Mouse (Mus musculus) E14TG2a.4 (cell line): Measurements from ENCODE around the gene Guca2b.

Source experiments
- H3K27me3 ChIP-seq: 2 replicates; pipeline ENCODE4 v1.6.1; 2014; ENCODE audit warnings: low read length, control low read depth; ENCODE audit not compliant: insufficient read depth
- H3K36me3 ChIP-seq: 2 replicates; pipeline ENCODE4 v1.6.1; 2014; ENCODE audit warnings: low read length, control low read depth; ENCODE audit not compliant: insufficient read depth
- H3K4me1 ChIP-seq: replicated peaks from 2 replicates; pipeline ENCODE4 v1.6.1; 2014; ENCODE audit warnings: low read depth, low read length, control low read depth
- H3K4me3 ChIP-seq: replicated peaks from 2 replicates; pipeline ENCODE4 v1.5.1; 2014; ENCODE audit warnings: mild to moderate bottlenecking, low read length
- H3K9me3 ChIP-seq: 2 replicates; pipeline ENCODE4 v1.6.1; 2014; ENCODE audit warnings: low read length, control low read depth
- CTCF ChIP-seq: conservative IDR thresholded peaks from 2 replicates; pipeline ENCODE4 v1.5.1; 2014; ENCODE audit warnings: low read length
- NANOG ChIP-seq: IDR thresholded peaks from 2 replicates; pipeline ENCODE4 v1.6.1; 2014; ENCODE audit warnings: borderline replicate concordance, low read length, mixed read lengths
- POU5F1 ChIP-seq: IDR thresholded peaks from 2 replicates; pipeline ENCODE4 v1.6.1; 2014; ENCODE audit warnings: low read length, borderline replicate concordance

The Guca2b gene

DNA sequence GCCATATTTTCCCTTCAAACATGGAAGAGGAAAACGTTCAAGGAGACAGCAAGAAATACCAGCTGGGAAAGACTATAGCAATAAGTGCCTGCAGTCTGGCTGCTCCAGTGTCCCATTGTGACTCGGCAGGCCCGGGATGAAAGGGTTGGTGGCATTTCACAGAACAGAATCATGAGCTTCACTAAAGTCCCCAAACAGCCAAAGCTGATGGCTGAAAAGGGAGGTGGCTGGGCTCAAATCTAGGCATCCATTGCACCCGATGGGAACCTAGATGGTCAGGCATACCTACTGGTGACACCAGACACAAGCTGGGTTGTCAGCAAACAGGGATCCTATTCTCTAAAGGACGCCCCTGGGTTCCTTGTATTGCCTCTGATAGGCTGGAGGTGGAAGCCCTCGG, 20.8 kb downstream of the Guca2b start:
- Histone ChIP-seq H3K9me3 (peaks cover 10% of the 10 kb centered on the region), H3K4me3 (no peak overlapping the region), H3K27me3 (peaks cover 5% of the 10 kb centered on the region; the same call in 1 of the 2 replicates), H3K36me3 (0 out of 2 replicates have a peak, but pooled peaks cover 3% of the 10 kb centered on the region), H3K4me1 (peaks cover 55% of the 10 kb centered on the region)
- no peak for TF ChIP-seq NANOG
- TF ChIP-seq CTCF: no peak
- TF ChIP-seq POU5F1: no peak

DNA sequence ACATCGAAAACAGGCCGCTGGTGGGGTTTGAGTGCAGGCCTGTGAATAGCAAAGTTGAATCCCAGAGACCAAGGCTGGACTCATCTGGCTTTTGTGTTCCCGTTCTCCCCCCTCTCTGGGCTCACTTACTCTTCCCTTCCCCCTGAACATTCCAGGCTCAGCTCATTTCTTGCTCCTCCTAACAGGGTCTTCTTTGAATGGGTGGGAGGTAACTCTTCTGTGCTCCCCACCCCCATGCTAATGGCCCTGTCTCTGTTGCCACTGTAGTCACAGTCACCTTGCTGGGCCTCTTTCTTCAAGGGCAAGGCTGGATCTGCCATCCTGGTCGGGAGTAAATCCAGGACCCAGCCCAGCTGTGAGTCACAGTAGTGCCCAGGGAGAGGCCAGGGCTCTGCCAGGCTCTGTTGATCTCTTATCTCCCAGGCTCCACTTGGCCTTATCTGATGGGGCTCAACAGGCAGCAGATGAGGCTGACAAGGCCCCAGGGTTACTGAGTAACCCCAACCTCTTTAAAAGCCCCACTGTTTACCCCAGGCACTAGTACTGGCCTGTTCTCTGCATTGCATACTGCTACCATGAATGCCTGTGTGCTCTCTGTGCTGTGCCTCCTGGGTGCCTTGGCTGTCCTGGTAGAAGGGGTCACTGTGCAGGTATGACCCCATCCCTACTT, 21.4 kb downstream of the Guca2b start, which contains the start of gene Guca2a:
Gene Guca2a, plus strand, starts transcription at position 529 of the 670 bp plus-strand sequence.
- H3K36me3 ChIP-seq: 0 out of 2 replicates have a peak, but pooled peaks cover 6% of the 10 kb centered on the region
- TF ChIP-seq CTCF (no peak), POU5F1 (no peak), NANOG (no peak)
- no peak within 1 kb of the TSS for H3K4me3 ChIP-seq
- peaks cover 4% of the 10 kb centered on the region for H3K9me3 ChIP-seq
- H3K27me3 ChIP-seq: peaks cover 5% of the 10 kb centered on the region; the same call in 1 of the 2 replicates
- peaks cover 61% of the 10 kb centered on the region for H3K4me1 ChIP-seq

DNA sequence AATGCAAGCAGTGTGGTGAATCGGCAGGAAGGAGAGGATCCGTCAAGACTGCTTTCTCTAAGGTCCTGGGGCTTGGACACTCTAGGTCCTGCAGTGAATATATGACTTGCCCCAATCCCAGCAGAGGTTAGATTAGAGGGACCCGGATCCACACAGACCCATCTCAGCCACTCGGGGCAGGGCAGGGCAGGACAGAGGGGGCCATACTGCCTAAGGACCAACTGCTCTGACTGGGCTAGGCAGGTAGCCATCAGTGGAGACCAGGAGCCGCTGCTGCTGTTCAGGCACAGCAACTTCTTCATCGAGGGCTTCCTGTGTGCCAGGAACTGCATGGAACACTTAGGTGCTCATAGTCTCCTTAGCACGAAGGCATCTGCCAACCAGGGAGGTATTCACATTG, 22.0 kb downstream of the Guca2b start:
- peaks cover 67% of the 10 kb centered on the region for H3K4me1 ChIP-seq
- peaks cover 5% of the 10 kb centered on the region; the same call in 1 of the 2 replicates for H3K27me3 ChIP-seq
- no peak for TF ChIP-seq CTCF
- TF ChIP-seq POU5F1: no peak
- no peak for TF ChIP-seq NANOG
- H3K4me3 ChIP-seq: no peak overlapping the region
- H3K9me3 ChIP-seq: peaks cover 3% of the 10 kb centered on the region; the same call in 1 of the 2 replicates
- 0 out of 2 replicates have a peak, but pooled peaks cover 7% of the 10 kb centered on the region for H3K36me3 ChIP-seq

DNA sequence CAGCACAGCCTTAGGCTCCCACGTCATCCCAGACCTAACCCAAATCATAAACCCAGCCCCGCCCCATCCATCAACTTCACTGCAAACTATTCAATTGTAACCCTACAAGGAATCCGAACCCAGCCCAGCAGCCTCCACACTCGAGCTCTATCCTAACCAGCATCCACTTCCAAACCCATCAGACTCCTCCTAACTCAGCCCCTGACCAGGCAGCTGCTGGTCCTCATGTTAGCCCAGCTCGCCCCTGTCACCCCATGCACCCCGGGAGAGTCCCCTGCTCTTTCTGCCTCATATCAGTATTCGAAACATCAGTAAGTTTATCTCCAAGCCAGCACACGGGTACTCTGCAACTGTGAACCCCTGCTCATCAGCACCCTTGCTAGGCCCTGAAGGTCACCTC, 23.1 kb downstream of the Guca2b start:
- no peak overlapping the region for H3K4me3 ChIP-seq
- H3K36me3 ChIP-seq: peaks cover 8% of the 10 kb centered on the region; the same call in 1 of the 2 replicates
- no peaks in the 10 kb centered on the region for H3K9me3 ChIP-seq
- peaks cover 78% of the 10 kb centered on the region for H3K4me1 ChIP-seq
- H3K27me3 ChIP-seq: peaks cover 5% of the 10 kb centered on the region; the same call in 1 of the 2 replicates
- TF ChIP-seq CTCF (no peak), POU5F1 (no peak), NANOG (no peak)

DNA sequence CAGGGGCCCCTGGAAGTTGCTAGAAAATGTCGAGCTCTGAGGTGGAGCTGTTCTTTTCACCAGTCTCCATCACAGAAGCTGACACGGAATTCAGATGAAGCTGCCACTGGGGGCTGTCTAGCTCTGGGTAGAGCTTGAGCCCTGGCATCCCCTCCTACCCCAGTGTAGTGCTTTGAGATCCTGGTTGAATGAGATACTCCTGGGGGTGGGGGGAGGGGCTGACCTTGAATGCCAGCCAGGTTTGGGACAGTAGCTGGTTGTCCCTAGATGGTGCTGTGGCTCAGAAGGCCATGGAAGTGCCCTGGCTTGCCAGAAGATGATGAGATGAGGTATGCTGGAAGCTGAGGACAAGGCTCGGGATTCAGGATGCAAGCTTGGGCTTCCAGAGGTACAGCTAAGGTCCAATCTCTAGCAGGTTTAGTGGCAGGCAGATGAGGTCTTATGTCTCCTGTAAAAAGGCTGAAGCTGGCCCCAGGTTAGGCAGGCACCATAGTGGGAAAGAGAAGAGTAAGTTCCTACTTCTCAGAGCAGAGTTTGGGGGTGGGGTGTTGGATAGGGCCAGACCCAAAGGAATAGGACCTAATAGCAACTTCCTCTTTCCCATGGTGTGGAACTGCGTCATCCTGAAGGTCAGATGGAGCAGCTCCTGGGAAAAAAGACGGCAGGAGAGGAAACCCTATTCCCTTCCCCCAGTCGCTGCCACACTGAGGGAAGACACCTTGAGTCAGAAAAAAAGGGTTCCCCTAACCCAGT, 23.7 kb downstream of the Guca2b start:
- H3K9me3 ChIP-seq: no peaks in the 10 kb centered on the region
- no peak overlapping the region for H3K4me3 ChIP-seq
- TF ChIP-seq CTCF: no peak
- TF ChIP-seq NANOG: no peak
- TF ChIP-seq POU5F1: no peak
- peaks cover 84% of the 10 kb centered on the region for H3K4me1 ChIP-seq
- peaks cover 5% of the 10 kb centered on the region; the same call in 1 of the 2 replicates for H3K27me3 ChIP-seq
- peaks cover 14% of the 10 kb centered on the region for H3K36me3 ChIP-seq

DNA sequence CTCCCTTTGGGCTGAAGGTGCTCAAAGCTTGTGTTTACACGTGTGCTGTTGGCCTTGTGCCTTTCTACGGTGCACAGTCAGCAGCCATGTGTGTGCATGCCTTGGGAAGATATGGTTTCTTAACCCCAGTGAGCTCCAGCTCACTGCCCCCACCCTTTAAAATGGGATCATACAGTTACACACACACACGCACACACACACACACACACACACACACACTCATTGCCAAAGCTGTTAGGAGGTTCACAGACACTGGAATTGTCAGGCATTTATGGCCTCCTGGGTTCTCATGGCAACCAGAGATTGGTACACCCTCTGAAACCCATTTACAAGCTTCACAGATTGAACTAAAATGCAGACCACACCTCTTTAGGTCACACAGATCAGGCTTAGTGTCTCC, 24.8 kb downstream of the Guca2b start:
- H3K36me3 ChIP-seq: peaks cover 25% of the 10 kb centered on the region
- TF ChIP-seq NANOG: no peak
- no peak for TF ChIP-seq POU5F1
- no peak for TF ChIP-seq CTCF
- H3K4me3 ChIP-seq: no peak overlapping the region

DNA sequence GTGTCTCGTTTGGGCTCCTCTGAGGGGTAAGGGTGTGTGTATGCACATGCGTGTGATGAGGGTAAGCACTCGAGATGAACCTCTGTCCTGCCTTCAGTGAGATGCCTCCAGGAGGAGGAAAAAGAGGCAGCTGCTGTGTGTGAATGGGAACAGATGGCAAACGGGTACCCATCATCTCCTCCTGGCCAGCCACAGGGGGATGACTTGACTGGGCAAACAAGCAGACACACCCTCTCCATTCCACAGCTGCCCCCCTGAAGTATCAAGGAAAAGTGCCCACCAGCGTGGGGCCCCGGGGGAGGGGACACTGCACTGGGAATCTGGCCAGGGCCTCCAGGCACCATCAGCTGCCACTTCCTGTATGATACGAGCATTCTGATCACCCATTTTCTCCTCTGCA, 25.4 kb downstream of the Guca2b start:
- peaks cover 27% of the 10 kb centered on the region for H3K36me3 ChIP-seq
- no peaks in the 10 kb centered on the region for H3K9me3 ChIP-seq
- H3K4me1 ChIP-seq: peaks cover 87% of the 10 kb centered on the region
- H3K4me3 ChIP-seq: no peak overlapping the region
- TF ChIP-seq POU5F1: no peak
- TF ChIP-seq CTCF: no peak
- H3K27me3 ChIP-seq: no peaks in the 10 kb centered on the region

More for the DNA sequence above, 24.8 kb downstream of the Guca2b start:
- Histone ChIP-seq H3K9me3 (no peaks in the 10 kb centered on the region), H3K27me3 (no peaks in the 10 kb centered on the region), H3K4me1 (peaks cover 90% of the 10 kb centered on the region)

DNA sequence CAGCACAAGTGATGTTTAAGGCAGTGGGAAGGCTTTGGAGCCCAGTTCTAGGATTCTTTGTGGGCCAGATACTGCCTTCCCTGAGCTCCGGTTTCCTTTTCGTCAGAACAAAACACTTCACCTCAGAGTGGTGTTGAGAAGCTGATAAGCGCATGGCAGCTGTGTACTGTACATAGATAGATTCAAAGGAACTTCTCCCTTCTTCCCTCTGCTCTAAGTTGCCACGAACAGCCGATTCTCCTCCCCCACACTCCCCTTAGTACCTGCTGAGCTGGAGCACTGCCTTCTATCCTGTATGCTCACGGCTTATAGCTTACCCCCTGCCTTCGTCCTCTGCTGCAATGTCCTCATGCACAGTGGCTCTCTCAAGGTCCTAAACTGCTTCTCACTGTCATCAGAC, 26.0 kb downstream of the Guca2b start:
- Histone ChIP-seq H3K4me3 (no peak overlapping the region), H3K4me1 (peaks cover 81% of the 10 kb centered on the region), H3K36me3 (peaks cover 31% of the 10 kb centered on the region), H3K9me3 (no peaks in the 10 kb centered on the region), H3K27me3 (no peaks in the 10 kb centered on the region)
- no peak for TF ChIP-seq POU5F1
- no peak for TF ChIP-seq CTCF
- TF ChIP-seq NANOG: no peak
